Mouse (Mus musculus): ENCODE data around the gene Exoc6. TPM values are rescaled to one million over a fixed set of nuclear protein-coding genes. Genes with fewer than 3 reads are reported as not detected.

The Exoc6 gene
- polyA plus RNA-seq, 1 experiment from 2014 or later: 19.8 TPM

DNA sequence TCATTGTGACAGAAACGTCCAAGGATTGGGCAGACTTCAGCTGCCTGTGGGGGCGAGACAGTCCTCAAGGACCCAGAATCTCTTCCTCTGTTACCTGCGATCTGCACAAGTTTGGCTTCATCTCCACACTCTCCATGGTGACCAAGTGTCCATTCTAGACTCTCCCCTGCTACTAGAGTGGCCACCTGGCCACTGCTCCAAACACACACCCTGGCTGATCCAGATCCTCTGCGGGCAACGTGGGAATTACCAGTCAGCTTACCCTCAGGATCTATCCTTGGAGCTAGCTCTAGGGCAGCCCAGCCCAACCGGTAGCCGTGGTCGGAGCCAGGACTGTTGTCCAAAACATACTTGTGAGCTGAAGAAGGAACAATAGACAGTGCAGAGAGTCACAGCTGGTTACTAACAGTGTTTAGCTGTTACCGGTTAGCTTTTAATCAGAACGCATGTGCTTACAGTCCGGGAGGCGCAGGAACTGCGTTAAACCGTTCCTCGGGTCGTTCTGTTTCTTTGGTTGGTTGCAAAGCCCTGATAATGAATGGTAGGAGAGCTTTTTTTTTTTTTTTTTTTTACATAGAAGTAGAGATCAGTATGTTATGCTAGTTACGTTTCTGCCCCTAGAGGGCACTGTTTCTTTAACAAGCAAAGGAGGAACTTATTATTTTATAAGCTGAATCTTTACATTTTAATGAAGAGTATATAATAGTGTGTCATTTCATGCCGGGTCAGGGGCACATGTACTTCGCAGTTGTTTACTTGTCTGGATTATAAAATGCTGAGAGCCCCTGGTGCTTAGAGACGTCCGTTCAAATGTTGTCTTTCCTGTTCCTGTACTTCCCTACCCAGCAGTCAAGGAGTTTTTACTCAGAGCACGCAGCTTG, 52.0 kb downstream of the Exoc6 start:
- Histone ChIP-seq H3K9me3 (no peaks in the 10 kb centered on the region), H3K27me3 (no peaks in the 10 kb centered on the region), H3K36me3 (0 out of 2 replicates have a peak, but pooled peaks cover 5% of the 10 kb centered on the region), H3K4me2 (peak overlapping the region; percentile 45), H3K9ac (0 out of 2 replicates have a peak overlapping the region, but pooled peaks have one; percentile 8), H3K4me3 (no peak overlapping the region), H3K27ac (replicated peaks) (no peak overlapping the region), H3K4me1 (replicated peaks) (0 out of 2 replicates have a peak, but pooled peaks cover 5% of the 10 kb centered on the region)
- peak; percentile 63 for ATAC-seq (ENCODE audit: low FRiP score, low read depth)
- 38% methylated on average over 22 of the region's 22 CpGs for WGBS

DNA sequence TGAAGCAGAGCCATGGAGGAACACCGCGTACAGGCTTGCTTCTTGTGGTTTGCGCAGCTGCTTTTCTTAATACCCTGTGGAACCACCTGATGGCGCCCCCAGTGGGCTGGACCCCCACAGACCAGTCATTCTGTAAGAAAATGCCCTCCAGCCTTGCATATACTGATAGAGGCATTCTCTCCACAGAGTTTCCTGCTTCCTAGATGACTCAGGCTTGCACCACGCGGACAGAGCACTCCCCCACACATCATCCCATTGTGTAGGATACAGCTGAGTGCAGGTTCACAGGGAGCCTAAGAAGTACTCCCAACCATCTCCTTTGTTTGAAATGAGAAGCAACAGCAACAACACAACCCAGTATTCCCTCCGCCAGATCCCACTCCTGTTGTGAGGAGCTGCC, 59.8 kb downstream of the Exoc6 start:
- H3K36me3 ChIP-seq: no peaks in the 10 kb centered on the region
- no peak overlapping the region for H3K4me3 ChIP-seq
- H3K4me1 ChIP-seq (replicated peaks): no peaks in the 10 kb centered on the region
- no peak overlapping the region for H3K27ac ChIP-seq (replicated peaks)
- ATAC-seq (ENCODE audit: low FRiP score, low read depth): no peak
- H3K9me3 ChIP-seq: no peaks in the 10 kb centered on the region
- H3K27me3 ChIP-seq: no peaks in the 10 kb centered on the region
- 69% methylated on average over 7 of the region's 7 CpGs for WGBS
- H3K4me2 ChIP-seq: no peak overlapping the region
- no peak overlapping the region for H3K9ac ChIP-seq

DNA sequence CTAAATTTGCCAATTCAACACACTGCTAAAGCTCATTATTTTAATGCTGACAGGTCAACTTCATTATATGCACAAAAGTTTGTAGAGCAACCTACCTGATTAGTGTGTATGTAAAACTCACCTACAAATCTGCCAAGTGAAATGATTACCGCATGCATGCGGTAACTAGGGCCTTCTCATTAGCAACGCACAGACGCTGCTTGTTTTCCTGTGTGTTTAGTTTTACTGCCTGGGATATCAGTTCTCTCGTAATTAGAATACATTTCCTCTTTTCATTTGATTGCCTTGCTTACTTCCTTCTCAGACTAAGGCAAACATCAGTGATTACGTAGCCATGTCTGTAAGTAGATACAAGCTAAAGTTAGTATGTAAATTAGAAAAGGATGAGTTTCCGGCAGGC, 62.7 kb downstream of the Exoc6 start:
- no peak for ATAC-seq (ENCODE audit: low FRiP score, low read depth)
- no peaks in the 10 kb centered on the region for H3K27me3 ChIP-seq
- H3K36me3 ChIP-seq: peaks cover 6% of the 10 kb centered on the region; the same call in 1 of the 2 replicates
- no peak overlapping the region for H3K9ac ChIP-seq
- H3K4me3 ChIP-seq: no peak overlapping the region
- 82% methylated on average over 7 of the region's 7 CpGs for WGBS
- H3K9me3 ChIP-seq: no peaks in the 10 kb centered on the region
- H3K27ac ChIP-seq (replicated peaks): no peak overlapping the region
- H3K4me1 ChIP-seq (replicated peaks): no peaks in the 10 kb centered on the region
- no peak overlapping the region for H3K4me2 ChIP-seq

DNA sequence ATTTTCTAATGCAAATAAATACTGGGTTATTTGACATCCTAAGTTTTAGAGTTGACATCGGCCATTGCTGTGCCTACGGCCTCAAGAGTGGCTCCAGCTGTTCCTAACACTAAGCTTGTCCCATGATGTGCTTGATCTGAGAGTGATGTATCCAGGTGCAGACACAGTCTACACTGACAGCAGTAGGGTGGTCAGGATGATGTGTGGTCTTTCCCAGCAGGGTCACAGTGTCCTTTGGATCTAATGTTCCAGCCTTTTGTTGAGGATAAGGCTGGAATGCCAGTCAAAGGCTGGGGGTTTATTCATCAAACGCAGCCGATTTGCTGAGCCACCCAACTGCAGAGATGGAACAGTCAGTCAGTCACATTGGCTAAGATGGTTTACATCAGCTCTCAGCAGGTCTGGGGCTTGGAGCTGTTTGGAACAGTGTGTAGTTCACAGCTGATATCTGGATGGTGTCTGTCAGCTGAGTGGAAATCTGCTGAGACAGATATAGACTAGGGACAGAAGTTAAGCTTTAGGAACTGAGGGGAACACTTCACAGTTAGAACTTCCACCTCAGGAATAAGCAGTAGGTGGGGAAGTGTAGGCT, 64.9 kb downstream of the Exoc6 start:
- Histone ChIP-seq H3K9me3 (no peaks in the 10 kb centered on the region), H3K27me3 (no peaks in the 10 kb centered on the region), H3K4me2 (no peak overlapping the region), H3K4me3 (no peak overlapping the region), H3K36me3 (peaks cover 6% of the 10 kb centered on the region; the same call in 1 of the 2 replicates), H3K9ac (no peak overlapping the region), H3K27ac (replicated peaks) (no peak overlapping the region), H3K4me1 (replicated peaks) (no peaks in the 10 kb centered on the region)
- WGBS: 65% methylated on average over 4 of the region's 4 CpGs
- no peak for ATAC-seq (ENCODE audit: low FRiP score, low read depth)

DNA sequence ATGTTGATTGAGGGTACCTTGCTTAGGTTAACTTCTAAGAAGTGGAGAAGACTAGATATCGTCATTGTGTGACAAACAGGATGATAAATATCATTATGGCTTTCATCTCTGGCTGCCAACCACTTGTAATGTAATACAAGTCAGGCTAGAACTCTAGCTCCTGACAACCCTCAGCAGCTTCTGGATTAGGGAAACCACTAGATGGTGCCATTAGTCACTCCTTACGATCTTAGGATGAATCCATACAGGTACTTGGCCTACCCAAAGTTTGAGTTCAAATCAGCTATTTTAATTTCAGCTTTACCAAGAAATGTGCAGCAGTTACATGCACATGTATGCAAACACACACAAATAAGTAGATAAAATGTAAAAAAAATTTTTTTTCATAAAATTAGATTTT, 97.8 kb downstream of the Exoc6 start:
- Histone ChIP-seq H3K4me1 (replicated peaks) (no peaks in the 10 kb centered on the region), H3K9me3 (no peaks in the 10 kb centered on the region), H3K27ac (replicated peaks) (no peak overlapping the region), H3K9ac (no peak overlapping the region), H3K4me2 (no peak overlapping the region), H3K4me3 (no peak overlapping the region), H3K27me3 (no peaks in the 10 kb centered on the region), H3K36me3 (no peaks in the 10 kb centered on the region)
- ATAC-seq (ENCODE audit: low FRiP score, low read depth): no peak
- WGBS: 46% methylated on average over 2 of the region's 2 CpGs

DNA sequence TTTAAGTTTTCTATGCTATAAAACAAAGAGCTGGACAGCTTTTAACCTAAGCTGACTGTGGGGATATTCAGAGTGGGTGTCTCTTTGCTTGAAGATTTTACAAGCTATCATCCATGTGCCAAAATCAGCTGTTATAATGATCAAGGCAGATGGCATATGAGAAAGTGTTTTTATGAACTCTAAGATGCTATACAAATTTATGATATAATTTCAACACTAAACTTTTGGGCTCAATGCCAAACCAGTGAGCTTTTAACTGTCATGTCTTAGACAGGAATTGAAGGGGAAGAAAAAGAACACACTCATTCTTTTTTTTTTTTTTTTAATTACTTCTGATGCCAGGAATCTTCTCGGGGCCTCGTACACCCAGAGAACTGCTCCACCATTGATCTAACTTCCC, 100.3 kb downstream of the Exoc6 start:
- Histone ChIP-seq H3K36me3 (no peaks in the 10 kb centered on the region), H3K4me3 (no peak overlapping the region), H3K27me3 (no peaks in the 10 kb centered on the region), H3K4me1 (replicated peaks) (no peaks in the 10 kb centered on the region), H3K9me3 (no peaks in the 10 kb centered on the region), H3K4me2 (no peak overlapping the region), H3K9ac (no peak overlapping the region), H3K27ac (replicated peaks) (no peak overlapping the region)
- no peak for ATAC-seq (ENCODE audit: low FRiP score, low read depth)
- 65% methylated on average over 2 of the region's 2 CpGs for WGBS

DNA sequence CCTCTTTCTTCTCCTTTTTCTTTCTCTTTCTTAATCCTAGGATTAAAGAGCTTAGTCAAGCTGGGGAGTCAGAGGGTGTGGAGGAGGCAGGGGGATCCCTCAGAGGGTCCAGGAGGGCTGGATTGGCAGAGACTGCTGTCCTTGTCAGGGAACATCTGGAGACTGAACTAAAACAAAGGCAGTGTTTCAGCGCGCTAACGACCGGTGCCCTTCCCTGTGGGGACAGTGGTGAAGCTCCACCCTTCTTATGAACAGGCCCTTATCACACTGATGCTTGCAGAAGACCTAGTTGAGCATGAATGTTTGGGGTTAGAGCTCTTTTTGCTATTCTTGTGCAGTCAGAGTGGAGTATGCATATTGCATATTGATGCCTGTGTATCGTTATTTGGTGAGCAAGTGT, 103.8 kb downstream of the Exoc6 start:
- Histone ChIP-seq H3K9me3 (no peaks in the 10 kb centered on the region), H3K27ac (replicated peaks) (no peak overlapping the region), H3K4me3 (no peak overlapping the region), H3K27me3 (no peaks in the 10 kb centered on the region), H3K4me2 (no peak overlapping the region), H3K36me3 (no peaks in the 10 kb centered on the region), H3K9ac (no peak overlapping the region), H3K4me1 (replicated peaks) (no peaks in the 10 kb centered on the region)
- 29% methylated on average over 5 of the region's 5 CpGs for WGBS
- no peak for ATAC-seq (ENCODE audit: low FRiP score, low read depth)

DNA sequence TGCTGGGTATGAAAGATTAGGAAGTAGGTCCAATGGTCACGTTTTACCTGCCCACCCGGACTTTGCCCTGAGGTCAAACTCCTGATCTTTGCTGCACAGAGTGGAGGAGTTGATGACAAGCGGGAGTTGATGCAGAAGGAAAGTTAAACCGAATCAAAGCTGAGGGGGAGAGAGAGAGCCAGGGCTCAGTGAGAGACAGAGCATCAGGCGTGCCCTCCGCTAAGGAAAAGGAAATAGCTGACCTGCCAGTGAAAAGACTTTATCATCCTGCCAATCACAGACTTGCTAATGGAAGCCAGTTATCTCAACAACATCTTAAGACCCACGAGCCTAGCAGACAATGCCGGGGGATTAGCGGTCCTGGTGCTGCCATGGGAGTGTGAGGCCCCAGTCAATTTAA, 106.2 kb downstream of the Exoc6 start:
- H3K9me3 ChIP-seq: no peaks in the 10 kb centered on the region
- 9% methylated on average over 9 of the region's 9 CpGs for WGBS

DNA sequence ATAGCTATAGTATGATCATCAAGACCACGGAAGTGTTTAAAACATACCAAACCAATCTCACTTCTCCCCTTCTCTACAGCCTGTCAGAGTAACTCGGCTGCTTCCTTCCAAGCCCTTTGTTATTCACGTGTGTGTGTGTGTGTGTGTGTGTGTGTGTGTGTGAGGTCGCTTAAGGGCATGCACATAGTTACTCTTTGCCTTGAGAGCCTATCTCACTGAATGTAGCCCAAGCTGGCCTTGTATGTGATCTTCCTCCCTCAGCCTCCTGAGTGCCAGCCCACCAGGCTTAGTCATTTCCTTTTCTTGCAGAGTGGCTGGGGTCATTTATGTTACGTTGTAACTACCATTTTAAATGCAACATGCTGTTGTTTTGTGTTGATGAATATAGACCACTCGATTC, 115.0 kb downstream of the Exoc6 start:
- H3K9me3 ChIP-seq: no peaks in the 10 kb centered on the region
- no peak overlapping the region for H3K4me3 ChIP-seq
- H3K27me3 ChIP-seq: no peaks in the 10 kb centered on the region
- no peak for ATAC-seq (ENCODE audit: low FRiP score, low read depth)
- no peak overlapping the region for H3K9ac ChIP-seq
- WGBS: 68% methylated on average over 6 of the region's 6 CpGs
- no peaks in the 10 kb centered on the region for H3K36me3 ChIP-seq
- no peak overlapping the region for H3K4me2 ChIP-seq
- no peak overlapping the region for H3K27ac ChIP-seq (replicated peaks)
- no peaks in the 10 kb centered on the region for H3K4me1 ChIP-seq (replicated peaks)

More for the DNA sequence above, 106.2 kb downstream of the Exoc6 start:
- no peak overlapping the region for H3K9ac ChIP-seq
- ATAC-seq (ENCODE audit: low FRiP score, low read depth): no peak
- H3K27me3 ChIP-seq: no peaks in the 10 kb centered on the region
- H3K4me3 ChIP-seq: no peak overlapping the region
- no peak overlapping the region for H3K27ac ChIP-seq (replicated peaks)
- no peaks in the 10 kb centered on the region for H3K36me3 ChIP-seq
- H3K4me1 ChIP-seq (replicated peaks): no peaks in the 10 kb centered on the region
- H3K4me2 ChIP-seq: no peak overlapping the region

DNA sequence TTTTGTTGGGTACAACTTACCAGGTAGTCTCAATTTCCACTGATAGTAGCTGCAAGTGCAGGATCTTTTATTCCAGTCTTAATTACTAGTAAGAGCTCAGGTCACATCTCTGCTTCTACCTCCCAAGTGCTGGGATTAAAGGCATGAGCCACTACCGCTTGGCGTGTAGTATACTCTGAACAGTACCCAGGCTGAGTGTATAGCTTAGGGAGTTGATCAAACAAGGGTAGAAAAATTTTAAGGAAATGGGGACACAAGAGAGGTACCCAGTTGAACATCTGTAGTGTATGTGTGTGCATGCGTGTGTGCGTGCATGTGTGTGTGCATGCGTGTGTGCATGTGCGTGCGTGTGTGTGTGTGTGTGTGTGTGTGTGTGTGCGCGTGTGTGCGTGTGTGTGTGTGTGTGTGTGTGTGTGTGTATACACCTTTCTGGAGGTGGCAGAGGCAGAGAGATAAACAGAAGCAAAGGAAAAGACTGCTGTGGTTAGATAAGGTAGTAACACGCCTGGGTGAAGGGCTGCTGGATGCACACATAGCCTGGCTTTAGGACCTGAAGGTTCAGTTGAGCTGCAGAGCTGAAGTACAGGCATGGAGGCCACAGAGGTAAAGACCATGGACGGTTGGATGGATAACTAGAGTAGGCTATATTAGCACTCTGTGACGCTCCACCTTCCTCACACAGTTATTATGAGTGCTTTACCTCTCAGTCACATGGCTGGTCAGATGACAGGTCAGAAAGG, 117.8 kb downstream of the Exoc6 start:
- Histone ChIP-seq H3K27ac (replicated peaks) (no peak overlapping the region), H3K36me3 (no peaks in the 10 kb centered on the region), H3K4me3 (no peak overlapping the region), H3K4me2 (no peak overlapping the region), H3K9ac (no peak overlapping the region), H3K4me1 (replicated peaks) (no peaks in the 10 kb centered on the region), H3K9me3 (no peaks in the 10 kb centered on the region), H3K27me3 (no peaks in the 10 kb centered on the region)
- ATAC-seq (ENCODE audit: low FRiP score, low read depth): no peak
- 86% methylated on average over 13 of the region's 13 CpGs for WGBS

DNA sequence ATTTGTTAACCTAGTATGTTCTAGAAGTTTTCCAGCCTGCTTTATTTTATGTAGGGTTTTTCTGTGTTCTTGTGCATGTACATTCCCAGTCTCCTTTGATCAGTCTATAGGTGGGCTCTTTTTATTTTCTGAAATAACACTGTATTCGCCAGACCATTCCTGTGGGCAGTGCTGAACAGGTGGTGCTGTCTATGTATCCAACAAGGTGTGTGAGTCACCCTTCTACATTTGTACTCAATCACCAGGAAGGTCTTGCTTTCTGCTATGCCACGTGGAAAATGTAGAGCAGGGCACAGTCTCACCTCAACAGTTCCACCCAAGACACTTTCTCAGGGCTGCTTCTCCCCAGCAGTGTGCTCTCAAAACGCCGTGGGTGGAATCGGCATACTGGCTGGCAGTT, 118.4 kb downstream of the Exoc6 start:
- WGBS: 90% methylated on average over 5 of the region's 5 CpGs
- Histone ChIP-seq H3K4me1 (replicated peaks) (no peaks in the 10 kb centered on the region), H3K9ac (no peak overlapping the region), H3K36me3 (no peaks in the 10 kb centered on the region), H3K27me3 (no peaks in the 10 kb centered on the region), H3K4me2 (no peak overlapping the region), H3K4me3 (no peak overlapping the region), H3K27ac (replicated peaks) (no peak overlapping the region), H3K9me3 (no peaks in the 10 kb centered on the region)
- ATAC-seq (ENCODE audit: low FRiP score, low read depth): no peak

DNA sequence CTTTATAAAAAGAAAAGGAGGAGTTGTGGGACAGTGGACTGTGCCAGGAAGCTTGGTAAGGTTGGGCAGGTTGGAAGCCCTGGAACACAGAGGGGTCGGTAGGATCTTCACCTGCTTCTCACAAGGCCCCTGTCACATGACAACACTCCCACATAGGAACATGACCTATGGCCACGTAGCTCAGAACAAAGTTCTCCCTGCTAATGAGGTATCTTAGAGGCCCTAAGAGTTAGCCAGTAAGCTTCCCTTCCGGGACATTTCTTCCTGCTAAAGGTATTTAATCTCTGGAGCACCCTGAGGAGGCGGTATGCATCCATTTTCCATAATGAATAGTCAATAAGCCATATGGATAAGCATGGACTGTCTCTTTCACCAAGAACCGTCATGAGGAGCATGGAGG, 119.3 kb downstream of the Exoc6 start:
- H3K4me1 ChIP-seq (replicated peaks): no peaks in the 10 kb centered on the region
- no peak overlapping the region for H3K9ac ChIP-seq
- 83% methylated on average over 5 of the region's 5 CpGs for WGBS

More for the DNA sequence above, 119.3 kb downstream of the Exoc6 start:
- no peaks in the 10 kb centered on the region for H3K27me3 ChIP-seq
- H3K4me2 ChIP-seq: no peak overlapping the region
- no peak for ATAC-seq (ENCODE audit: low FRiP score, low read depth)
- H3K27ac ChIP-seq (replicated peaks): no peak overlapping the region
- H3K9me3 ChIP-seq: no peaks in the 10 kb centered on the region
- H3K36me3 ChIP-seq: no peaks in the 10 kb centered on the region
- no peak overlapping the region for H3K4me3 ChIP-seq

Data from hindbrain, embryonic 15.5 days (tissue).